Mouse (Mus musculus) lung, postnatal 0 days (tissue): Measurements from ENCODE around the gene Tnfrsf1a. TPM values are rescaled to one million over a fixed set of nuclear protein-coding genes. Genes with fewer than 3 reads are reported as not detected.

Source experiments
- ATAC-seq: fragments of 200-750 bp; cut with Nextera tagmentation; 2 replicates; pipeline ENCODE4 v1.8.0; 2017; ENCODE audit warnings: moderate library complexity
- DNase-seq: peaks from one replicate; pipeline ENCODE4 v3.0.0-alpha.2; 2016; ENCODE audit warnings: low spot score
- H3K27ac ChIP-seq: fragments of 300-500 bp; sonication (generic); 2 replicates; pipeline ENCODE4 v1.5.1; 2014; ENCODE audit warnings: antibody characterized with exemption, mild to moderate bottlenecking, low read length, mixed read lengths
- H3K27me3 ChIP-seq: fragments of 300-500 bp; sonication (generic); replicated peaks from 2 replicates; pipeline ENCODE4 v1.6.1; 2014; ENCODE audit warnings: low read length, mixed read lengths; ENCODE audit not compliant: insufficient read depth
- H3K36me3 ChIP-seq: fragments of 300-500 bp; sonication (generic); 2 replicates; pipeline ENCODE4 v1.6.1; 2014; ENCODE audit warnings: low read length, mixed read lengths; ENCODE audit not compliant: insufficient read depth
- H3K4me1 ChIP-seq: fragments of 300-500 bp; sonication (generic); 2 replicates; pipeline ENCODE4 v1.6.1; 2014; ENCODE audit warnings: antibody characterized with exemption, low read depth, low read length, mixed read lengths; ENCODE audit not compliant: insufficient read depth
- H3K4me2 ChIP-seq: fragments of 300-500 bp; sonication (generic); replicated peaks from 2 replicates; pipeline ENCODE4 v1.6.1; 2014; ENCODE audit warnings: low read depth, mild to moderate bottlenecking, low read length, moderate library complexity, mixed read lengths
- H3K4me3 ChIP-seq: fragments of 300-500 bp; sonication (generic); 2 replicates; pipeline ENCODE4 v1.5.1; 2014; ENCODE audit warnings: low read depth, low read length
- H3K9ac ChIP-seq: fragments of 300-500 bp; sonication (generic); replicated peaks from 2 replicates; pipeline ENCODE4 v1.6.1; 2014; ENCODE audit warnings: low read depth, mild to moderate bottlenecking
- H3K9me3 ChIP-seq: fragments of 300-500 bp; sonication (generic); 2 replicates; pipeline ENCODE4 v1.6.1; 2016; ENCODE audit warnings: low read length, mixed read lengths
- CTCF ChIP-seq: IDR thresholded peaks from 2 replicates; pipeline ENCODE4 v1.5.1; 2016; ENCODE audit warnings: antibody characterized with exemption, mild to moderate bottlenecking
- EP300 ChIP-seq: IDR thresholded peaks from 2 replicates; pipeline ENCODE4 v1.6.1; 2016; ENCODE audit warnings: antibody characterized with exemption, mild to moderate bottlenecking, control low read depth
- WGBS: fragments of 180-500 bp; shearing (Covaris S2); extraction: QIAGEN DNeasy Blood & Tissue Kit; methylation state at CpG from one replicate; pipeline ENCODE4 v1.1.7; 2014; 5-methylcytosine and 5-hydroxymethylcytosine counted together
- polyA plus RNA-seq: library from polyadenylated mRNA; unstranded; fragments of >200 nt; fragmentation: Nextera tagmentation; extraction: Ambion mirVana; gene quantifications from 2 replicates; pipeline ENCODE4 v1.2.1, GENCODE M21; 2015

The Tnfrsf1a gene
- polyA plus RNA-seq, 1 experiment from 2014 or later = 108 TPM

- TF ChIP-seq EP300 (no peak), CTCF (no peak)
- no peak for ATAC-seq
These were observed 35.0 kb upstream of the Tnfrsf1a start for GRCm38 (mm10) chr6:125314231-125314563.

GRCm38 (mm10) chr6:125314746-125315145 lies 34.4 kb upstream of the Tnfrsf1a start:
- TF ChIP-seq CTCF (no peak), EP300 (no peak)
- no peak for DNase-seq
- Histone ChIP-seq H3K4me1 (peaks cover 17% of the 10 kb centered on the region), H3K36me3 (peaks cover 5% of the 10 kb centered on the region; the same call in 1 of the 2 replicates), H3K9me3 (no peaks in the 10 kb centered on the region), H3K4me2 (no peak overlapping the region), H3K27me3 (no peaks in the 10 kb centered on the region), H3K27ac (no peak overlapping the region), H3K4me3 (no peak overlapping the region), H3K9ac (no peak overlapping the region)
- WGBS = 74% methylated on average over 6 of the region's 6 CpGs
- ATAC-seq = no peak

More at GRCm38 (mm10) chr6:125314231-125314563, 35.0 kb upstream of the Tnfrsf1a start:
- no peak for DNase-seq
- Histone ChIP-seq H3K27me3 (no peaks in the 10 kb centered on the region), H3K36me3 (peaks cover 5% of the 10 kb centered on the region; the same call in 1 of the 2 replicates), H3K27ac (peak overlapping the region; percentile 94), H3K4me3 (peak overlapping the region; percentile 71), H3K9ac (peak overlapping the region; percentile 94), H3K9me3 (no peaks in the 10 kb centered on the region), H3K4me1 (peaks cover 17% of the 10 kb centered on the region), H3K4me2 (peak overlapping the region; percentile 90)
- 43% methylated on average over 7 of the region's 7 CpGs for WGBS

- no peak for ATAC-seq
These were observed 32.1 kb upstream of the Tnfrsf1a start for GRCm38 (mm10) chr6:125317077-125317476.

DNA sequence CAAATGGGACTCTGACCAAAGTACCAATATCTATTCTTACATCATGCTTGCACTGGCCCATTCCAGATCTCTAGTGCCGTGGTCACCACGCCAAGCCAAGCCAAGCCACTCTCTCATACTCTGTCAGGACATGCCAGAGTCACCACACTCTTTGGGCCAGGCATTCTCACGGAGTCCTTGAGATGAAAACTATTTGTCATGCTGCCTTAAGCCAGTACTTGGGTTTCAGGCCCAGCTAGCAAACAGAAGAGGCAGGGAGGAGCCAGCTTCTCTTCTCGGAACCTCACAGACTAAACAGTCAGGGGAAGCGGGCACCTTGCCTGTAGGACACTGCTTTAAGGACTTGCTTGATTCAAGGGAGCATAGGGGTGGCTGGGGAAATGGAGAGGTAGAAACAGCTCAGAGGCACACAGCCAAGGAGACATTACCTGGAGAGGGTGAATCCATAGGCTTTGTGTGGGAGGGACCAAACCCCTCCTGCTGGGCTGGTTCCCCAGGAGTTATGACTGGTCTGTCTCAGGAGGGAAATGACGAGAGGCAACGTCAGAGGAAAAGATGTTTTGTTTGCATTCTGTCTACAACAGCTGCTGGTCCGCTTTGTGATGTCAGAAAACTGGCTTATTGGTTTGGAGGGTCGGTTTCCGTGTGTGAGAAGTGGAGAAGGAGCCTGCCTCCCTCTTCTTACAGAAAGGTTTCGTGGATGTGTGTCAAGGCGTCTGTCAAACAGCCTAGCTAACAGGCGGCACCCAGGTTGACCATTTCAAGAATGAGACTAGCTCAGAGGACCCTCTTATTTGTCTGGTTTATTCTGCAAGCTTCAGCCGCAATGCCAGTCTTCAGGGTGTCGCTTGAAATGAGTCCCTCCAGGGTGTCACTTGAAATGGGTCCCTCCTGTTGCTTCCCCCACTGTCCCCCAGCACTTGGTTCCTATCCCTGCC lies 29.9 kb upstream of the Tnfrsf1a start:
- Histone ChIP-seq H3K9me3 (no peaks in the 10 kb centered on the region), H3K4me1 (peaks cover 5% of the 10 kb centered on the region), H3K27ac (peak overlapping the region; percentile 98), H3K9ac (peak overlapping the region; percentile 27; the same call in 1 of the 2 replicates), H3K27me3 (no peaks in the 10 kb centered on the region), H3K4me2 (peak overlapping the region; percentile 43), H3K36me3 (no peaks in the 10 kb centered on the region), H3K4me3 (no peak overlapping the region; the same call in 1 of the 2 replicates)
- no peak for TF ChIP-seq CTCF
- TF ChIP-seq EP300 = peak; percentile 92
- WGBS = 39% methylated on average over 15 of the region's 15 CpGs
- DNase-seq = peak; percentile 94
- peak; percentile 60 for ATAC-seq

More at GRCm38 (mm10) chr6:125317077-125317476, 32.1 kb upstream of the Tnfrsf1a start:
- H3K4me3 ChIP-seq = no peak overlapping the region
- H3K4me2 ChIP-seq = no peak overlapping the region
- no peaks in the 10 kb centered on the region for H3K27me3 ChIP-seq
- H3K4me1 ChIP-seq = peaks cover 13% of the 10 kb centered on the region
- H3K27ac ChIP-seq = no peak overlapping the region
- no peaks in the 10 kb centered on the region for H3K9me3 ChIP-seq
- H3K9ac ChIP-seq = no peak overlapping the region
- no peak for DNase-seq
- WGBS = 20% methylated on average over 7 of the region's 7 CpGs
- H3K36me3 ChIP-seq = peaks cover under 1% of the 10 kb centered on the region; the same call in 1 of the 2 replicates
- TF ChIP-seq CTCF = no peak
- no peak for TF ChIP-seq EP300

DNA sequence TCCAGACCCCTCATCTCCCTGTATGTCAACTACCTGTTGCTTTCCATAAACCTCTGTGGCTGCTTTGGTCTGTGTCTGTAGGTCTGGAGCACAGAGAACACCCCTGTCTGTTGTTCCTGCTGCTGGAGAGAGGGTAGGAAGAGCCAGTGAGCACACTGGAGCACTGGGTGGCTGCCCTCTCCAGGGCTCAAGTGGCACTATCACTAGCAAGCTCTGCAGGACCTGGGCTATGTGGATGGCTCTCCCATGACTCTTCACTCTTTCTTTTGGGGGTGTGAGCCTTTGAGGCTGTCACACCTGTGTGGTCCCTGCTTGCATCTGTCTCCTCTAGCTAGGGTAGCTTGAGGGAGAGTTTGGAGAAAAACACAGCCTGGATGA lies 29.3 kb upstream of the Tnfrsf1a start:
- no peak for TF ChIP-seq EP300
- TF ChIP-seq CTCF = peak; percentile 20; the same call in 1 of the 2 replicates
- Histone ChIP-seq H3K9me3 (no peaks in the 10 kb centered on the region), H3K27me3 (no peaks in the 10 kb centered on the region), H3K9ac (peak overlapping the region; percentile 27; the same call in 1 of the 2 replicates), H3K4me1 (no peaks in the 10 kb centered on the region; the same call in 1 of the 2 replicates), H3K4me3 (no peak overlapping the region; the same call in 1 of the 2 replicates), H3K4me2 (peak overlapping the region; percentile 43), H3K36me3 (no peaks in the 10 kb centered on the region), H3K27ac (peak overlapping the region; percentile 98)
- DNase-seq (peak; percentile 52), ATAC-seq (peak; percentile 13)

DNA sequence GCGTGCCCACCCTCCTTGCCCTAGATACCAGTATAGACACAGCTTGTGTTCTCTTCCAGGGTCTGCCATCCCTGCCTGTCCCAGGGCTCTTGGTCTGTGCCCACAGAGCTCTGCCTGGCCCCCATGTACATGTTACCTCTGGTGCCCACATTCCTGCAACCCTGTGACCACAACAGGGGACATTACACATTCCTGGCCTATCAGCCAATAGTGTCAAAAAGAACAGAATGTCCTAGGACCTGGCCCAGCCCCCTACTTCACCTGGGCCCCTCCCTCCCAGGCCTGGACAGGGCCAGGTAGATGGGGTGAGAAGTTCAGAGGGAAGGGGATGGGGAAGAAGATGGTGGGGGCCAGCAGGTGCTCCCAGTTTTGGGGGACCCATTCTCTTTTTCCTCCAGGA lies 28.8 kb upstream of the Tnfrsf1a start, which contains the start of gene Scnn1a:
Gene Scnn1a, plus strand, starts transcription at position 337 of the 400 bp plus-strand sequence.
- Histone ChIP-seq H3K27ac (peak within 1 kb of the TSS; percentile 98), H3K4me3 (peak within 1 kb of the TSS; percentile 47), H3K9me3 (no peaks in the 10 kb centered on the region), H3K4me1 (no peaks in the 10 kb centered on the region; the same call in 1 of the 2 replicates), H3K27me3 (no peaks in the 10 kb centered on the region), H3K9ac (peak within 1 kb of the TSS; percentile 82), H3K4me2 (peak within 1 kb of the TSS; percentile 53), H3K36me3 (no peaks in the 10 kb centered on the region)
- WGBS = 89% methylated on average over 1 of the region's 1 CpGs
- TF ChIP-seq CTCF (no peak), EP300 (peak; percentile 100)
- ATAC-seq = peak; percentile 70
- peak; percentile 91 for DNase-seq
